Mouse (Mus musculus): ENCODE results near the gene Nbr1.

DNA sequence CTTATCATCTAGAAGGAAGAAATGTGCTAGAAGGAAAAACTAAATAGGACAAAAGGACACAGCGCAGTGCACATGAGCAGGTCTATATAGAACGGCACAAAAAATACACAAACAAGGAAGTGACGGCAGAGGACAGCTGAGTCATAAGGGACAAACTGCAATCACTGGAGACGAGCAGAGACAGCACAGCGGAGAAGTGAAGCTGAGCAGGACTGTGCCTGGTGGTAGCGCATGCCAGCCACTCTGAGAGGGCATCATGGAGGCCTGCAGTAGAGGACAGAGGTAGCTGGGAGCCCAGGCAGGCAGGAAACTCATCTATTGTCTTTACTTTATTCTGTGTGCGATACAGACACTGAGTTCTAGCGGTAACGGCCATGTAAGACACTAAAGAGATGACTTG, 8.4 kb upstream of the Nbr1 start:
- TF ChIP-seq POLR2A (IDR thresholded peaks at IDR 0.05; ENCODE audit: low read depth, low read length): no peak
- TF ChIP-seq CTCF (IDR thresholded peaks at IDR 0.05; ENCODE audit: extremely low read depth, insufficient read depth, insufficient read length, insufficient replicate concordance): no peak

Data from spleen, adult 2 months (tissue).